Mouse (Mus musculus) heart, embryonic 12.5 days (tissue): ENCODE measurements at regions not wholly inside any gene's neighbourhood (a gene's known extent, or its start where the extent isn't known, plus 50 kb on each side); places are given as distances from the start of the nearest gene placed in this dataset. TPM values are rescaled to one million over a fixed set of nuclear protein-coding genes. Genes with fewer than 3 reads are reported as not detected.

Experiments used
- microRNA-seq: library from miRNA; unstranded; fragments of <30 nt; microRNA quantifications from one replicate; pipeline ENCODE4, GENCODE M21; 2017

Small RNAs in the stretch of these regions (microRNA-seq; reads per million reads assigned to microRNA genes)
- gene Gm26042 = not detected
